Mouse (Mus musculus) neural tube, embryonic 13.5 days (tissue): ENCODE data around the gene Slc46a2. TPM values are rescaled to one million over a fixed set of nuclear protein-coding genes. Genes with fewer than 3 reads are reported as not detected.

Experiments used
- ATAC-seq: fragments of 200-750 bp; cut with Nextera tagmentation; 2 replicates; pipeline ENCODE4 v1.8.0; 2017; ENCODE audit warnings: low read depth, mild to moderate bottlenecking, moderate TSS enrichment, moderate library complexity
- H3K27ac ChIP-seq: fragments of 300-500 bp; sonication (generic); replicated peaks from 2 replicates; pipeline ENCODE4 v1.5.1; 2015; ENCODE audit warnings: moderate library complexity, mild to moderate bottlenecking, inconsistent platforms
- H3K27me3 ChIP-seq: fragments of 300-500 bp; sonication (generic); 2 replicates; pipeline ENCODE4 v1.6.1; 2015; ENCODE audit warnings: mild to moderate bottlenecking, inconsistent platforms
- H3K36me3 ChIP-seq: fragments of 300-500 bp; sonication (generic); 2 replicates; pipeline ENCODE4 v1.6.1; 2015; ENCODE audit warnings: mild to moderate bottlenecking, inconsistent platforms
- H3K4me1 ChIP-seq: fragments of 300-500 bp; sonication (generic); replicated peaks from 2 replicates; pipeline ENCODE4 v1.6.1; 2015; ENCODE audit warnings: inconsistent platforms
- H3K4me2 ChIP-seq: fragments of 300-500 bp; sonication (generic); 2 replicates; pipeline ENCODE4 v1.6.1; 2015; ENCODE audit warnings: inconsistent platforms, mild to moderate bottlenecking, moderate library complexity
- H3K4me3 ChIP-seq: fragments of 300-500 bp; sonication (generic); 2 replicates; pipeline ENCODE4 v1.5.1; 2015; ENCODE audit warnings: mild to moderate bottlenecking, inconsistent platforms
- H3K9ac ChIP-seq: fragments of 300-500 bp; sonication (generic); 2 replicates; pipeline ENCODE4 v1.6.1; 2015; ENCODE audit warnings: moderate library complexity, mild to moderate bottlenecking, inconsistent platforms
- H3K9me3 ChIP-seq: fragments of 300-500 bp; sonication (generic); 2 replicates; pipeline ENCODE4 v1.6.1; 2016; ENCODE audit warnings: inconsistent platforms
- WGBS: fragments of 180-500 bp; shearing (Covaris S2); methylation state at CpG from one replicate; pipeline ENCODE4 v1.1.7; 2015; 5-methylcytosine and 5-hydroxymethylcytosine counted together
- polyA plus RNA-seq: library from polyadenylated mRNA; unstranded; fragments of >200 nt; fragmentation: Nextera tagmentation; extraction: Ambion mirVana; gene quantifications from 2 replicates; pipeline ENCODE4 v1.2.1, GENCODE M21; 2015

Gene Slc46a2
- polyA plus RNA-seq, 1 experiment from 2014 or later: not detected

- no peak overlapping the region for H3K9ac ChIP-seq
- H3K27ac ChIP-seq: no peak overlapping the region
- no peak overlapping the region for H3K4me3 ChIP-seq
- H3K4me2 ChIP-seq: no peak overlapping the region
- no peaks in the 10 kb centered on the region for H3K36me3 ChIP-seq
- H3K27me3 ChIP-seq: no peaks in the 10 kb centered on the region
- no peaks in the 10 kb centered on the region for H3K4me1 ChIP-seq
- ATAC-seq: no peak
- 85% methylated on average over 6 of the region's 6 CpGs for WGBS
- H3K9me3 ChIP-seq: no peaks in the 10 kb centered on the region
Observed at GRCm38 (mm10) chr4:59907092-59907491, 7.8 kb downstream of the Slc46a2 start.

GRCm38 (mm10) chr4:59902547-59902946 lies 12.3 kb downstream of the Slc46a2 start:
- H3K9me3 ChIP-seq: no peaks in the 10 kb centered on the region
- no peak overlapping the region for H3K9ac ChIP-seq
- H3K4me2 ChIP-seq: no peak overlapping the region
- no peaks in the 10 kb centered on the region for H3K4me1 ChIP-seq
- H3K4me3 ChIP-seq: no peak overlapping the region
- ATAC-seq: no peak
- WGBS: 69% methylated on average over 6 of the region's 6 CpGs
- no peaks in the 10 kb centered on the region for H3K27me3 ChIP-seq
- H3K36me3 ChIP-seq: peaks cover 36% of the 10 kb centered on the region
- no peak overlapping the region for H3K27ac ChIP-seq

GRCm38 (mm10) chr4:59901810-59902209 lies 13.0 kb downstream of the Slc46a2 start:
- Histone ChIP-seq H3K9me3 (no peaks in the 10 kb centered on the region), H3K9ac (no peak overlapping the region), H3K4me3 (no peak overlapping the region), H3K4me2 (no peak overlapping the region), H3K27ac (no peak overlapping the region), H3K4me1 (no peaks in the 10 kb centered on the region), H3K27me3 (no peaks in the 10 kb centered on the region), H3K36me3 (peaks cover 42% of the 10 kb centered on the region)
- 83% methylated on average over 6 of the region's 6 CpGs for WGBS
- no peak for ATAC-seq

GRCm38 (mm10) chr4:59898521-59898919 lies 16.3 kb downstream of the Slc46a2 start:
- peaks cover 71% of the 10 kb centered on the region for H3K36me3 ChIP-seq
- 91% methylated on average over 9 of the region's 9 CpGs for WGBS
- ATAC-seq: no peak

GRCm38 (mm10) chr4:59897814-59898520 lies 16.9 kb downstream of the Slc46a2 start:
- Histone ChIP-seq H3K9ac (no peak overlapping the region), H3K4me2 (no peak overlapping the region), H3K27me3 (no peaks in the 10 kb centered on the region), H3K9me3 (no peaks in the 10 kb centered on the region), H3K27ac (no peak overlapping the region), H3K36me3 (peaks cover 76% of the 10 kb centered on the region), H3K4me3 (no peak overlapping the region), H3K4me1 (no peaks in the 10 kb centered on the region)
- ATAC-seq: no peak
- WGBS: 88% methylated on average over 12 of the region's 12 CpGs

More at GRCm38 (mm10) chr4:59898521-59898919, 16.3 kb downstream of the Slc46a2 start:
- Histone ChIP-seq H3K4me1 (no peaks in the 10 kb centered on the region), H3K9me3 (no peaks in the 10 kb centered on the region), H3K4me2 (no peak overlapping the region), H3K27ac (no peak overlapping the region), H3K4me3 (no peak overlapping the region), H3K9ac (no peak overlapping the region), H3K27me3 (no peaks in the 10 kb centered on the region)

GRCm38 (mm10) chr4:59896000-59896399 lies 18.9 kb downstream of the Slc46a2 start:
- no peak for ATAC-seq
- no peaks in the 10 kb centered on the region for H3K9me3 ChIP-seq
- H3K36me3 ChIP-seq: peaks cover 75% of the 10 kb centered on the region
- H3K4me2 ChIP-seq: no peak overlapping the region
- no peak overlapping the region for H3K27ac ChIP-seq
- no peak overlapping the region for H3K4me3 ChIP-seq
- no peak overlapping the region for H3K9ac ChIP-seq
- WGBS: 72% methylated on average over 5 of the region's 5 CpGs
- no peaks in the 10 kb centered on the region for H3K4me1 ChIP-seq
- no peaks in the 10 kb centered on the region for H3K27me3 ChIP-seq

GRCm38 (mm10) chr4:59894977-59895575 lies 19.8 kb downstream of the Slc46a2 start:
- Histone ChIP-seq H3K4me2 (no peak overlapping the region), H3K9me3 (no peaks in the 10 kb centered on the region), H3K36me3 (peaks cover 67% of the 10 kb centered on the region), H3K27ac (no peak overlapping the region), H3K4me1 (no peaks in the 10 kb centered on the region), H3K4me3 (no peak overlapping the region), H3K9ac (no peak overlapping the region), H3K27me3 (no peaks in the 10 kb centered on the region)
- WGBS: 91% methylated on average over 3 of the region's 3 CpGs
- no peak for ATAC-seq

GRCm38 (mm10) chr4:59894415-59894814 lies 20.4 kb downstream of the Slc46a2 start:
- no peak overlapping the region for H3K4me2 ChIP-seq
- peaks cover 62% of the 10 kb centered on the region for H3K36me3 ChIP-seq
- H3K4me3 ChIP-seq: no peak overlapping the region
- no peak for ATAC-seq
- no peak overlapping the region for H3K27ac ChIP-seq
- H3K27me3 ChIP-seq: no peaks in the 10 kb centered on the region
- 95% methylated on average over 8 of the region's 8 CpGs for WGBS
- H3K9me3 ChIP-seq: no peaks in the 10 kb centered on the region
- H3K9ac ChIP-seq: no peak overlapping the region
- no peaks in the 10 kb centered on the region for H3K4me1 ChIP-seq

GRCm38 (mm10) chr4:59892731-59893130 lies 22.1 kb downstream of the Slc46a2 start:
- Histone ChIP-seq H3K27ac (no peak overlapping the region), H3K9ac (no peak overlapping the region), H3K9me3 (no peaks in the 10 kb centered on the region), H3K27me3 (no peaks in the 10 kb centered on the region), H3K4me3 (no peak overlapping the region), H3K4me2 (no peak overlapping the region), H3K4me1 (no peaks in the 10 kb centered on the region), H3K36me3 (peaks cover 45% of the 10 kb centered on the region)
- ATAC-seq: no peak
- 92% methylated on average over 5 of the region's 5 CpGs for WGBS

GRCm38 (mm10) chr4:59891723-59892416 lies 23.0 kb downstream of the Slc46a2 start:
- Histone ChIP-seq H3K4me1 (no peaks in the 10 kb centered on the region), H3K4me2 (no peak overlapping the region), H3K9me3 (no peaks in the 10 kb centered on the region), H3K27ac (no peak overlapping the region), H3K36me3 (peaks cover 38% of the 10 kb centered on the region), H3K9ac (no peak overlapping the region), H3K27me3 (no peaks in the 10 kb centered on the region), H3K4me3 (no peak overlapping the region)
- 91% methylated on average over 10 of the region's 10 CpGs for WGBS
- ATAC-seq: no peak

GRCm38 (mm10) chr4:59890086-59890600 lies 24.7 kb downstream of the Slc46a2 start:
- Histone ChIP-seq H3K9me3 (no peaks in the 10 kb centered on the region), H3K36me3 (peaks cover 35% of the 10 kb centered on the region), H3K4me3 (no peak overlapping the region), H3K9ac (no peak overlapping the region), H3K27me3 (no peaks in the 10 kb centered on the region), H3K27ac (no peak overlapping the region), H3K4me2 (no peak overlapping the region), H3K4me1 (no peaks in the 10 kb centered on the region)
- ATAC-seq: no peak
- 96% methylated on average over 6 of the region's 6 CpGs for WGBS

- whole genome bisulfite sequencing: 70% methylated on average over 5 of the region's 5 CpGs
- no peak for ATAC-seq
- Histone ChIP-seq H3K36me3 (peaks cover 23% of the 10 kb centered on the region), H3K4me1 (no peaks in the 10 kb centered on the region), H3K9me3 (no peaks in the 10 kb centered on the region), H3K27me3 (no peaks in the 10 kb centered on the region), H3K27ac (no peak overlapping the region), H3K4me2 (no peak overlapping the region), H3K4me3 (no peak overlapping the region), H3K9ac (no peak overlapping the region)
Observed at GRCm38 (mm10) chr4:59888014-59888413, 26.8 kb downstream of the Slc46a2 start.
